Mouse (Mus musculus) thymus, postnatal 36 days (tissue): ENCODE measurements around the gene Tmem184b.
A peak's percentile ranks its signal among the peaks of the same experiment; 100 is the strongest.

ENCODE experiments used
- DNase-seq, 2 experiments: peaks; one replicate each; pipeline ENCODE4 v3.0.0; 2022; ENCODE audit warnings: mixed read lengths in 2 of 2

Gene Tmem184b

DNA sequence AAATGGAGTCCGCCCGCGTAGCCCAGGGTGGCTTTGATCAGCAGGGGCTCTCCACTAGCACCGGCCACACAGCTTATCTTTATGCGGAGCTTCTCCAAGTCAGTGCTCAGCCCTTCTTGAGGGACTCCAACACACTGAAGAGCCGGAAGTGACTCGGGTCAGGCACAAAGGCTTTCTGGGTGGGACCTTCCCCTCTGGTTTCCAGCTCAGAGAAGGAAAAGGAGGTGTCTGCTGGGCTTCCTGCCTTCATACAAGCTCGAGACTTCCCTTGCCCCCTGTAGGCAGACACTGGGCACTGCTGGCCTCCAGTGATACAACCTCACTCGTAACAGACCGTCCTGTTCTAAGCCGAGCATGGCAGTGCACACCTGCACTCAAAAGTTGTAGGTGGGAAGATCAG lies 6.6 kb downstream of the Tmem184b start:
- peak; percentile 45 to 59 for DNase-seq

GRCm38 (mm10) chr15:79395281-79395680 lies 8.1 kb downstream of the Tmem184b start:
- DNase-seq = no peak

GRCm38 (mm10) chr15:79394842-79395241 lies 8.5 kb downstream of the Tmem184b start:
- DNase-seq = no peak

GRCm38 (mm10) chr15:79393101-79393500 lies 10.3 kb downstream of the Tmem184b start:
- DNase-seq = no peak

GRCm38 (mm10) chr15:79392527-79392926 lies 10.8 kb downstream of the Tmem184b start:
- DNase-seq = no peak

- DNase-seq = no peak
Observed at GRCm38 (mm10) chr15:79391447-79392093, 11.8 kb downstream of the Tmem184b start.

GRCm38 (mm10) chr15:79390434-79390833 lies 12.9 kb downstream of the Tmem184b start:
- DNase-seq = no peak

DNA sequence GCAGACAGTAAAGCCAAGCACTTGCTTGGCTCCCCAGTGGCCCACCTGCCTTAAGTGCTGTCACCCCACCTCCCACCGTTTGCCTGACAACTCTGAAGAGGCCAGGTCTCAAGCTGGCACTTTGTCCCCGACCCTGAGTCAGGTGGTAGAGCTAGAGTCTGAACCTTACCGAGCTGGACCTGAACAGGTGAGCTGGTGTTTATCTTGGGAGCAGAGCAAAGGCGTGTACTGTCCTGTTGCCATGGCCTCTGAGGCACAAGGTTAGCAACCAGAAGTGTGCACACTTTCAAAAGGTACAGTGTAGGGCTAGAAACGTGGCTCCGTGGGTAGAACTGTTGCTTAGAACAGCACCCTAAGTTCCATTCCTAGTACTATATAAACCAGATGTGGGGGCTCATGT lies 15.2 kb downstream of the Tmem184b start:
- no peak for DNase-seq

DNA sequence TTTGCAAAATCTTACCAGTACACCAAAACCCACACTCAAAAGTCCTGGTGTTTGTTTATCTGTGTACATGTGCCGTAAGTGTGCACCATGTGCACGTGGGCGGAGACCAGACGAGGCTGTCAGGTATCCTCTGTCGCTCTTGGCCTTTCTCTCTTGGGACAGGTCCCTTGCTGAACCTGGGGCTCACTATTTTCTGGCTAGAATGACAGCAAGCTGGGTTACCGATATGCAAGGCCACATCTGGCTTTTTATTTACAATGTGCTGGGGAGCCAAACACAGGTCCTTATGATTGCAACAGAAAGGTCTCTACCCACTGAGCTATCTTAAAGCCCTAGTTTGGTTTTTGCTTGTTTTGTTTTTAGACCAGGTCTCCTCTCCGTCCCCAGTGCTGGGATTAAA lies 15.8 kb downstream of the Tmem184b start:
- no peak for DNase-seq

GRCm38 (mm10) chr15:79387081-79387480 lies 16.3 kb downstream of the Tmem184b start:
- no peak for DNase-seq

- peak; percentile 60 to 83 for DNase-seq
Observed at GRCm38 (mm10) chr15:79381644-79382043, 21.7 kb downstream of the Tmem184b start.

- DNase-seq = peak; percentile 61
Observed at GRCm38 (mm10) chr15:79380468-79381444, 22.6 kb downstream of the Tmem184b start.

GRCm38 (mm10) chr15:79379658-79380057 lies 23.7 kb downstream of the Tmem184b start:
- no peak for DNase-seq

- DNase-seq = no peak
Observed at GRCm38 (mm10) chr15:79378608-79379007, 24.8 kb downstream of the Tmem184b start.

DNA sequence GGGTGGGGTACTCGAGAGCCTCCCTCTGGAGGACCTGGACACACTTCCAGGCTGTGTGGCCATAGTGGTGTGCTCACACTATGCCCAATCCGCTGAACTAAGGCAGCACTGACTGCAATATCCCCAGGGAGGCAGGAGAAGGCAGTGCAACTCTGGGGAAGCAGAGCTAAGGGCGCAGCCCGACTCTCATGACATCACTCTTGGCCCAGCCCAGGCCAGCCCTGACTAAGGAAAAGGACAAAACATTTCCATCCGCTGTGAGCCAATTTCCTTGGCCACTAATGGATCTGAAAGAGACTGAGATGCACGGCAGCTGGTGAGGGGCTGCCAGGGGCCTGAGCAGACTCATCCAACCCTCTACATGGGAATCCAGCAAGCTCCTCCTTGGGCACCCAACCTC lies 25.7 kb downstream of the Tmem184b start:
- DNase-seq = no peak

DNA sequence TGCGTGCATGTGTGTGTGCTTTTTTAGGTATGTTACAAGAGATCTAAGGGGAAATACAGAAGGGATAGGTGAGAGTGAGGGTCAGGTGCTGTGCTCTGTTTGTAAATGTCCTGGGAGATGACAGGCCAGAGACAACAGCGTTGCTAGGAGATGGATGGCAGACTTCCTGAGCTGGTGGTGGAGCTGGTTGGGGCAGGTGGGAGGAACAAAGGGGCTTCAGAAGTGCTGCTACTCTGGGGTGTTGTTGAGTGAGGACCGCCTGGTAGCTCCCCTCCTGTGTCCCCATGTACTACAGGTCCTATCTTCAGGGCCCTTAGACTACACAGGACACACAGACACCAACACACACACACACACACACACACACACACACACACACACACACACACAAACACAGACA lies 28.6 kb downstream of the Tmem184b start:
- DNase-seq = peak; percentile 67 to 81

DNA sequence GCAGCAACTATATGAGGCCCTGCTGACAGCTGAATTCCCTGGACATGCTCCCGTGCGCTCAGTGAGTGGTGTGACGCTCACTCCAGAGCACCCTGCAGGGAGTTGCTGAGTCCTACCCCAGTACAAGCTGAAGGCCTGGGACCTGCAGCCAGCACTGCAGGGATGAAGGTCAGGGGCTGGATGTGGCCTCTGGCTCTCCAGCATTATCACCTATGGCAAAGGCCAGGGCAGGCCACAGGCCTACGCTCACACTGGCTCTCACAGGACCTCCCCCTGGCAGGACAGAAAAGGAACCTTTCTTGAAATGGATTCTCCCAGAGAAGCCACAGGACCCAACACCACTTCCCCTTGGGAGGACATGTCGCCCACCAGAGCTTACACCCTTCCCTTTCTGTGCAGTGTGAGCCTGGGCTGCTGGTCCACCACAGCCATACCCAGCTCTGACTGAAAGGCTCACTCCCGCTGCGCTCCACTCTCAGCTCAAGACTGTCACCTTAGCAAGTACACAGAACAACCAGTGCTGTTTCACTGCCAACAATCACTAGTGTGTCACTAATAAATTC lies 33.0 kb downstream of the Tmem184b start:
- DNase-seq = no peak

GRCm38 (mm10) chr15:79369452-79370280 lies 33.7 kb downstream of the Tmem184b start:
- DNase-seq = no peak

DNA sequence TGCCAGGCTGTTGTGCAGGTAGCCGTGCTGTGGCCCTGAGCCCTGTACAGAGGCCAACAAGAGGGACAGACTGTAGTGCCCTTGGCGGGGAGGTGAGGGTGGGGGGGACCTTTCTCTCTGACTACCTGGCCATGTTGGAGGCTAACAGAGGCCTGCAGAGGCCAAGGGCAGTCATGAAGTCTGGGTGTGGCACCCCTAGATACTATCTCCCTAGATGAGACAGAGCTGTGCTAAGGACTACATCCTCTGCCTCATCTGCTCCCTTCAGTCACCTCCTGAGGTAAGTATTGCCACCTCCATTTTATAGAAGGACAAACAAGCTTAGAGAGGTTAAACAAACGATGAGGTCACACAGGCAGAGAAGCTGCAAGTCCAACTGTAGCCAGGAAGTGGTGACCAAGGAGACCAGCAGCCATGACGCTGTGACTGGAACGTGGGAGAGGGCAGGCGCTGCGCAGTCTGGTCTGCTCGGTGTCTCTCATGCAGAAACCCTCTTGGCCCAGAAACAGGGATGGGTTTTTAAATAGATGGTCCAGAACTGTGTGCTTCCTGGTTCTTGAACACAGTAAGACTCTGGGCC lies 34.4 kb downstream of the Tmem184b start:
- no peak for DNase-seq

GRCm38 (mm10) chr15:79368313-79368811 lies 35.0 kb downstream of the Tmem184b start:
- no peak for DNase-seq

- no peak for DNase-seq
Observed at GRCm38 (mm10) chr15:79366402-79366801, 37.0 kb downstream of the Tmem184b start.

DNA sequence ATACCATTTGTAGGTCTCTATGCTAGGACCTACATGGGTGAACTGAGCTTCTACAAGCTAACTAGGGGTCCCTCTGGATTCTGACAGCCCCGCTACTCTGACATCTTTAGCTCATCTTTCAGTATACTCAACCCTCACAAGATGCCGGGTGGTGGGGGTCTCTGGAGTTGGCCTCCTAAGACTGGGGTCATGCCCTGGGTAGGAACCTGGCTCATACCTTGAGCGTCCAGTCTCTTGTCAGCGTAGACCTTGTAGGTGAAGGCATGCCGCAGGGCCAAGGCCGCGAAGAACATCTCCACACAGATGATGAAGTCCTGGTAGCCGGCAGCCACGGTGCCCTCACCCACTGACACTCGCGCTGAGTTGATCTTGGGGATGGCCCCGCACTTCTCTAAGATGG lies 38.3 kb downstream of the Tmem184b start:
- DNase-seq = no peak
